Mouse (Mus musculus): ENCODE measurements at regions not wholly inside any gene's neighbourhood (a gene's known extent, or its start where the extent isn't known, plus 50 kb on each side); places are given as distances from the start of the nearest gene placed in this dataset.

DNA sequence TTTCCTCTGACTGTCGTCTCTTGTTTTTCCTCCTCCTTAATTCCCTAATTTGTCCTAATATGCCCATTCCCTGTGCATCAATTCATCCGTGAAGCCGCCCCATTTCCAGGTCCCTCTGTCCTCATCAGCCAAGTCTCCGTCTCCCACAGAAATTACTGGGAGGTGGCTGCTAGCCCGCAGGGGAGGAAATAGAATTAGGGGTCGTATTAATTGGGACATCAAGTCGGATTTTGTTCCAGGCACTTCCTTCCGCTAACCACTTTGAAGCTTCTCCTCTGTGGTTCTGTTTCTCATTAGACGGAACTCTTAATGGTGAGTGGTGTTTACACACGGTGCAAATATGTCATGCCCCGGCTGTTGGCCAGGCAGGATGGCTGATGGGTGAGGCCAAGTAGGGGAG lies 259.5 kb upstream of the Tbx3 start:
- TF ChIP-seq POLR2A (IDR thresholded peaks at IDR 0.05; ENCODE audit: insufficient read depth, low read length) (no peak), CTCF (IDR thresholded peaks at IDR 0.05; ENCODE audit: low read depth, low read length) (no peak)

Data from ES-Bruce4 (cell line).